Mouse (Mus musculus): ENCODE measurements at regions not wholly inside any gene's neighbourhood (a gene's known extent, or its start where the extent isn't known, plus 50 kb on each side); places are given as distances from the start of the nearest gene placed in this dataset.

DNA sequence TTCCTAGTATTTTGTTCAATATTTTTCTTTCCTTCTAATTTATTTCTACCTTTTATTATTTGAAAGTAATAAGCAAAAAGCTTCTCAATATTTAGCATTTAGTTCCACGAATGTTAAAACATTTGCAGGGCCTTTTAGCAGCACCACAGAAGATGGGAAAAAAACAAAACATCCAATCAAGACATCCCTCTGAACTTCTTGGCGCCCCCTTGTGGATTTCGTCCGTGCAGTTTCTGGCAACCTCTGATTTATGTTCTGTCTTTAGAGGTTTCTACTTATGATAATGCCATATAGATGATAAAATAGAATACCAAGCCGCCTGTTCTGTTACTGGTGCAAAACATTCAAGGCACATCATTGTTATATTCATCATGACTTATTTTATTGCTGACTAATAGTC lies 86.2 kb upstream of the Nudt12 start:
- no peak for TF ChIP-seq CTCF (IDR thresholded peaks at IDR 0.05; ENCODE audit: borderline replicate concordance, control insufficient read depth, extremely low read depth, insufficient read depth, low read length, poor library complexity)
- TF ChIP-seq POLR2A (IDR thresholded peaks at IDR 0.05; ENCODE audit: control insufficient read depth, extremely low read depth, insufficient read depth, low read length, poor library complexity): no peak

All from thymus, adult 2 months (tissue).